Mouse (Mus musculus): ENCODE results near the gene Rab11fip5.

Gene Rab11fip5

GRCm38 (mm10) chr6:85348133-85348532, 26.3 kb downstream of the Rab11fip5 start:
- DNase-seq (ENCODE audit: low spot score in 2 of 2): no peak

GRCm38 (mm10) chr6:85346028-85346634, 28.3 kb downstream of the Rab11fip5 start:
- DNase-seq (ENCODE audit: low spot score in 2 of 2): peak in 1 of 2 experiments; percentile 79

GRCm38 (mm10) chr6:85344929-85345328, 29.5 kb downstream of the Rab11fip5 start:
- no peak for DNase-seq (ENCODE audit: low spot score in 2 of 2)

GRCm38 (mm10) chr6:85343027-85343426, 31.4 kb downstream of the Rab11fip5 start:
- no peak for DNase-seq (ENCODE audit: low spot score in 2 of 2)

- DNase-seq (ENCODE audit: low spot score in 2 of 2): no peak
Observed at GRCm38 (mm10) chr6:85341814-85342501, 32.5 kb downstream of the Rab11fip5 start.

- DNase-seq (ENCODE audit: low spot score in 2 of 2): no peak
Observed at GRCm38 (mm10) chr6:85340184-85340583, 34.2 kb downstream of the Rab11fip5 start.

- DNase-seq (ENCODE audit: low spot score in 2 of 2): no peak
Observed at GRCm38 (mm10) chr6:85339273-85339901, 35.0 kb downstream of the Rab11fip5 start.

GRCm38 (mm10) chr6:85336944-85337343, 37.5 kb downstream of the Rab11fip5 start:
- DNase-seq (ENCODE audit: low spot score in 2 of 2): no peak

- no peak for DNase-seq (ENCODE audit: low spot score in 2 of 2)
Observed at GRCm38 (mm10) chr6:85335352-85335751, 39.1 kb downstream of the Rab11fip5 start.

- DNase-seq (ENCODE audit: low spot score in 2 of 2): no peak
Observed at GRCm38 (mm10) chr6:85334851-85335250, 39.6 kb downstream of the Rab11fip5 start.

GRCm38 (mm10) chr6:85334251-85334650, 40.2 kb downstream of the Rab11fip5 start:
- DNase-seq (ENCODE audit: low spot score in 2 of 2): no peak

GRCm38 (mm10) chr6:85333732-85334131, 40.7 kb downstream of the Rab11fip5 start:
- DNase-seq (ENCODE audit: low spot score in 2 of 2): no peak

- DNase-seq (ENCODE audit: low spot score in 2 of 2): peak; percentile 94 to 96
Observed at GRCm38 (mm10) chr6:85333000-85333669, 41.3 kb downstream of the Rab11fip5 start, which contains the start of gene Sfxn5. Gene Sfxn5, minus strand, starts transcription at chr6:85333422.

- no peak for DNase-seq (ENCODE audit: low spot score in 2 of 2)
Observed at GRCm38 (mm10) chr6:85332351-85332999, 42.0 kb downstream of the Rab11fip5 start.

- no peak for DNase-seq (ENCODE audit: low spot score in 2 of 2)
Observed at GRCm38 (mm10) chr6:85331736-85332135, 42.7 kb downstream of the Rab11fip5 start.

GRCm38 (mm10) chr6:85331221-85331735, 43.2 kb downstream of the Rab11fip5 start:
- no peak for DNase-seq (ENCODE audit: low spot score in 2 of 2)

- no peak for DNase-seq (ENCODE audit: low spot score in 2 of 2)
Observed at GRCm38 (mm10) chr6:85329666-85330185, 44.7 kb downstream of the Rab11fip5 start.

- no peak for DNase-seq (ENCODE audit: low spot score in 2 of 2)
Observed at GRCm38 (mm10) chr6:85326564-85326963, 47.9 kb downstream of the Rab11fip5 start.

- no peak for DNase-seq (ENCODE audit: low spot score in 2 of 2)
Observed at GRCm38 (mm10) chr6:85325109-85325508, 49.3 kb downstream of the Rab11fip5 start.

GRCm38 (mm10) chr6:85320445-85320866, 54.0 kb downstream of the Rab11fip5 start:
- DNase-seq (ENCODE audit: low spot score in 2 of 2): peak; percentile 58 to 71

GRCm38 (mm10) chr6:85316211-85316610, 58.2 kb downstream of the Rab11fip5 start:
- DNase-seq (ENCODE audit: low spot score in 2 of 2): no peak
